Mouse (Mus musculus): ENCODE data around the gene Sall2.
"Not testable (repeated sequence)": the region's sequence is repeated elsewhere in the genome, so short reads cannot be mapped to it uniquely, and the experiment has no call there.

The Sall2 gene

DNA sequence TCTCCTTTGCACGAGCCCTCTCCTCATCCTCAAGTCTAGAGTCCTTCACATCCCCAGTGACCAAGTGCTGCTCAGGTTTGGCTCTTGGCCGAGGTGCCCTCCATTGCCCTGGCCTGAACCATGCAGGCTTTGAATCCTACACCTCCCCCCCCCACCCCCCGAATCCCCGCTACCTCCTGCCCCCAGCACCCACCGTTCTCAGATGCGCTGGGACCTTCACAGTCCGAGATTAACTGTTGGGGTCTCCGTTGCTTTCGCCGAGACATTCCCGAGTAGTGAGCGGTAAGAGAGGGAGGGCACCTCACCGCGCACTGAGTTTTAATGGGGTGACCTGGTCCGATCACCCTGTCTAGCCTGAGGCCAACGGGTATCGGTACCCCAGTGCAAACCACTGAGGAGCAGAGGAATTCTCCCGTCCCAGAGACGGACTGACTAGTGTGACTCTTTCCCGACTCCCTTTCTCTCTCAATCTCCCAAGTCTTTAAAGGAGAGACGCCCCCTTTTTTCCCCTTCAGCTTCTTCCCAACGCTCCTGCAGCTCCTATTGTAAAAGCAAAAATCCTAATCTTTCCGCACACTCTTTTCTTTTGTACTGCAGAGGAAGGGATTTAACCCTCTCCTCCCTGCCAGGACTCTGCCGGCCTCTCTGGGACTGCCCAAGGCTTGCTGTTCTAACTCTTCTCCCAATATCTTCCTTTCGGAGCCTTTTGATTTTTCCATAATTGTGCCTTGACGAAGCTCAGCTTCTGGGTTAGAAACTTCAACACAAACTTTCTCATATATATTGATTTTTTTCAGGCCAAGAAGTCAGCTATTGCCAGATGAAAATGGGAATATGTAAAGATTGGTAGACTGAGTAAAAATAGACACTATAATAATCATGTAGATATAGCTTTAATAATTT, at the start of gene Sall2:
Sall2 (minus strand) TSS at position 853 of the 903 bp plus-strand sequence.
- CTCF ChIA-PET = no interaction called here

DNA sequence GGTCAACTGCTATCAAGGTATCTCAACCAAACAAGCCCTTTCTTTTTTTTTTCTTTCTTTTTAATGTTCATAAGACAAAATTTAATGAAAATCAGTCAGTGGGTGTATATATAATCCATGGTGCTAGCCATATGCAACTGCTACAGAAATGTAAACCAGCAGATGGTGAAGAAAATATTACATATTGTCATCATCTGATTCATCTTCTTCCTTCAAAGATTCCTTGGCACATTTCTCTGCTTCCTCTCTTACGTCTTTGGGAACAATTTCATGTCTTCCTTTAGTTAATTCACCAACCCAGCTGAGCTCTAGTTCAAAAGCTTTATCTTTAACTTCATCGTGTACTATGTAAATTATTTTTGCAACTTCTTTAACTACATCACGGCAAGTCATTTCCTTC, 40.2 kb upstream of the Sall2 start:
- CTCF ChIA-PET = no interaction called here

DNA sequence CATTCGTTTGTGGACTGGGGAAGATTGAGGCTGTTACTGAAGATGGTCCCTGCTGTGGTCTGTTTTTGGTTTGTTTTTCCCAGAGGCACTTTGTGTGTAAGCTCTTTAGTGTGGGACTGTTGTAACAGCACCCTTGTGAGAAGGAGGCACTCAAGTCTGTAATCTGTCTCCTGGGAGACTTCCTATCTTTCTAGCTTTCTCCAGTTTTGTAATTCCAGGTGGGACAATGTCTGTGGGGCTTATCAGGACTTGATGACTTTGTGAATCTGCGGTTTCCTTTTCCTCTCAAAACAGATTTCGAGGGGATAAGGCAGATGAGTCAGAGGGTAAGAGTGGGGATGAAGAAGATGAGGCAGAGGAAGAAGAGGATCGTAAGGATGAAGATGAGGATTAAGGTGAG, 27.7 kb upstream of the Sall2 start, which contains the start of gene Olfr1513:
Olfr1513 (minus strand) TSS at position 101 of the 400 bp plus-strand sequence.
- CTCF ChIA-PET = no interaction called here

DNA sequence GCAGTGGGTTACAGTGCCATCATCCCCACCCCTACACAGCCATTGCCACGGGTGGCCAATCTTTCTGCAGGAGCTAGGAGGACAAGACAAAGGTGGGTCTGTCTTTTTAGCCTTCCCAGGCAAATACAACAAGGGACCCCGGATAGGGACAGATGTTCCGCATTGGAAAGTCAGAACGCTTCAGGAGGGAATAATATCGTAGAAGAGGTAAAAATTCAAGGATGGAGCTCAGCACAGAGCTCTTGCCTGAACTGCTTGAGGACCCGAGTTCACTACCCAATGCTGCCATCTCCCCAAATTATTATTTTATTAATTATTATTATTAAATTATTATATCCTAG, 10.9 kb upstream of the Sall2 start:
- CTCF ChIA-PET = interaction anchor here (0.7 kb wide), 1 partner anchor 1161 kb away, joined by 3 read pairs; no protein-coding TSS in a partner anchor

DNA sequence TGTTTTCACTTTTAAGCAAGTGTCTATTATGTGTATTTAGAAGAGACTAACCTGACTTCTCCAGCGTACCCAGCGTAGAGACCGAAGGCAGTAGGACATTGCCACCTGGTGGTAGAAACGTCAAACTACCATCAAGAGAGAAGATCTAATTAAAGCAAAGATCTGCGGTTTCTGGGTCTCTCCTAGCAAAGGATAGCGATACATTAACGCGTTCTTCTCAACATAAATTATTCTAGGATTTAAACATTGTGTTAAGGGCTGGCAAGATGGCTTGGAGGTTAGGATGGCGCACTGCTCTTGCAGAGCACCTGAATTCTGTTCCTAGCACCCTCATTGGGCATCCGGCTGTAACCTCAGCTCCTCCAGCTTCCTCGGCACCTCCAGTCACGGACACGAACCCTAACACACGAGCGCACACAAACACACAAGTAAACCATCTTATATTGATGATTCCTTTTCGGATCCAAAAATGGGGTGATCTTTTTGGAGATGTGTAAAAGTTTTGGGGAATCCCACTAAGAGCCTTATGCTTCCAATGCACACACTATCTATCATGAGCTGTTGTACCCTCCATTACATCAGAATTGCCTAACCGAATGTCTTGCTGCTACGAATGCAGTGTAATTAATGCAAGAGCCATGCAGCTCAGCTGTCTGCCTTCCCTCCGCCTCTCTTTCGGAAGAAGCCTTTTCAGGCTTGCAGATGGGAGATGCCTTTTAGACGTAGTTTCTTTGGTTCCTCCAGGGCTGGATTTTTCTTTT, 10.4 kb upstream of the Sall2 start:
- CTCF ChIA-PET = no interaction called here

DNA sequence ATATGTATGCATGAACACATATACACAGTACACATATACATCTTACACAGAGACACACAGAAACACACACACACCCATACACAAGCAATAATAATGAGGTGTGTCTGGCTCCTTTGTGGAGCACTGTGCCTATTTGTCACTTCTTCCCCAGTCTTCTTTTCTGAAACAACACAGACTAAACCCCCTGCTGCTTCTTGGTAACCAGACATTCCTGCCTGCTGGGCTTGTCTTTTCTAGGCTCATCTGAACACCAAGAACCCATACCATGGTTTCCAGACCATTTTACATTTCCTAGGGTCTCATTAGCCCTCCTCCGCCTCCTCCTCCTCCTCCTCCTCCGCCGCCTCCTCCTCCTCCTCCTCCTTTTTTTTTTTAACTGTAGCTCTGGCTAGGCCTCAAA, 3.6 kb upstream of the Sall2 start:
- CTCF ChIA-PET = interaction anchor here (0.5 kb wide), 1 partner anchor 51 kb away, joined by 22 read pairs; no protein-coding TSS in a partner anchor

DNA sequence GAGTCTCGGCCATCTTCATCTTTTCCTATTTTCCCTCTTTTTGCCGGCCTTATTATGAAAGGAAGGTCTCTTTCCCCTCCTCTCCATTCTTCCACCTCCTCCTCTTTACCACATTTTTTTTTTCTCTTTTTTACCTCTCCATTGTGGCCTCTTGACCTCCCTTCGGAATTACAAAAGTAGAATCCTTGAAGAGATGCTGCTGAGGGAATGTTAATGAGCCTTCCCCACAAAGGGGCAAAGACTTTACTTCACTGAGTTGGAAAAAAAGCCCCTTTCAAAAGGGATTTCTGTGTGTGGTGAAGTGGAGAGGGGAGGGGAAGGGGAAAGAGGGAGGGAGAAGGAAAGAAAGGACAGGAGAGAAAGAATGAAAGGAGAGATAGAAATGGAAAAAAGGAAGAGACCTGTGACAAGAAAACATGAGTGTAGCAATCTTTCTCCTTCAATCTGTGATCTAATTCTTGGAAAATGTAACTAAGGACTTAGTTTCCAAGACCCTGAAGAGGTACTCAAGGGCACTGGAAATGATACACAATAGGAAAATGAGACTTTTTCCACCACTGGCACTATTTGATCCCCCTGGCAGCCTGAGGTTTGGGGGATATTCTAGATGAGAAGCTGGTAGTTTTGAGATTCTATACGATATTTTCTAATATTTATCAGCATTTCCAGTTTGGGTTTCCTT, 2.6 kb upstream of the Sall2 start:
- CTCF ChIA-PET = no interaction called here

DNA sequence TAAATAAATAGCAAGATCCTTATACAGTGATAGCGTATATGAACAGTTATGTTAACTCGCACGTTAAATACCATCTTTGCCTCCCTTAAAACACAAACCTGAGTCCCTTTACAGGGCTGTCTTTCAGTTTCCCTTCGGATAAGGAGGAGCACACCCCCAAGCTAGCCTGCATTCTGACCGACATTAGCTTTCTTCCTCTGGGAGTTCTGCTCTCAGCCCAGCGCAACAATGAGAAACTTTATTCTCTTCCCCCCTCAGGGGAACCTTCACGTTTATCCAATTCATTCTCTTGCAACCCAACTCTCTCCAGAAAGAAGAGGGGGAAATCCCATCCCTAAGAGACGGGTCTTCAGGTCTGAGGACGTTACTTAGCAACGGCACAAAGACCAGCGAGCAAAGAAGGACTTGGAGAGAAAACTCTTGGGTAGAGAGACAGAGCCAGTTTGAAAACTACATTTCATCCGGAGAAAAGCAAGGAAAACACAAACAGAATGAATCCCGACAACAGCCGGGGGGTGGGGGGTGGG, 1.1 kb downstream of the Sall2 start:
- CTCF ChIA-PET = no interaction called here

DNA sequence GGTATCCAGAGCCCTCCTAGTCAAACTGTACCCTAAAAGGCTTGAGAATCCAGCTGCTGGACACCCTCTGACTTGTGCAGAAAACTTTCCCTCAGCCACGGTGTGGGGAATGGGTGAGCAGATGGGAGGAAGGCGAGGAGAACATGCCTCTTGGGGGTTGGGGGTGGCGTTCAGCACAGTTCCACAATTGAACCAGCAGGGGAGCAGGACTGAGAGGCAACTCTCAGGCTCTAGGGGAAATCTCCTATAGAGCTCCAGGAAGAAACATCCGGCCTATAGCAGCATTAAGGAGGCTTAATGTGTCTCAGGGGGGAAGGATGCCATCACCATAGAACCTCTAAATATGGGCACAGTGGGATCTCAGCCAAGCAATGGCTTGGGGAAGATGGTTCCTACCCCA, 2.7 kb downstream of the Sall2 start:
- CTCF ChIA-PET = no interaction called here

DNA sequence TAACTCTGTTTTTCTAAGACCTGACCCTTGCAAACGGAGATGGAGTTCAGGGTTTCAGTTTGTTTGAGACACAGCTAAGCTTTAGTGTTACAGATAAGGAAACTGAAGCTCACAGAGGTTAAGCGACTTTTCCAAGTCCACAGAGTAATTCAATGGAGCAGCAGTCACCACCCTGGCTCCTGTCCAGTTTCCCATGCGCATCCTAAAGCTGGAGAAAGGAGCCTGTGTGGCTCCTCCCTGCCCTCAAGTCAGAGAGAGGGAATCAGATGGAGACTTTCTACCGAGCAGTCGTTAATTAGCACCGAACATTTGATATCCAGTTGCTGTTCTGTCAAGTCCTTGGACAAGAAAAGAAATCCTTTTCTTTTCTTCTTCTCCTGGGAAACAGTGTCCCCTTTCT, 9.2 kb downstream of the Sall2 start:
- CTCF ChIA-PET = interaction anchor here (0.8 kb wide), 2 partner anchors 62 to 451 kb away, joined by 3 to 4 read pairs; no protein-coding TSS in a partner anchor

DNA sequence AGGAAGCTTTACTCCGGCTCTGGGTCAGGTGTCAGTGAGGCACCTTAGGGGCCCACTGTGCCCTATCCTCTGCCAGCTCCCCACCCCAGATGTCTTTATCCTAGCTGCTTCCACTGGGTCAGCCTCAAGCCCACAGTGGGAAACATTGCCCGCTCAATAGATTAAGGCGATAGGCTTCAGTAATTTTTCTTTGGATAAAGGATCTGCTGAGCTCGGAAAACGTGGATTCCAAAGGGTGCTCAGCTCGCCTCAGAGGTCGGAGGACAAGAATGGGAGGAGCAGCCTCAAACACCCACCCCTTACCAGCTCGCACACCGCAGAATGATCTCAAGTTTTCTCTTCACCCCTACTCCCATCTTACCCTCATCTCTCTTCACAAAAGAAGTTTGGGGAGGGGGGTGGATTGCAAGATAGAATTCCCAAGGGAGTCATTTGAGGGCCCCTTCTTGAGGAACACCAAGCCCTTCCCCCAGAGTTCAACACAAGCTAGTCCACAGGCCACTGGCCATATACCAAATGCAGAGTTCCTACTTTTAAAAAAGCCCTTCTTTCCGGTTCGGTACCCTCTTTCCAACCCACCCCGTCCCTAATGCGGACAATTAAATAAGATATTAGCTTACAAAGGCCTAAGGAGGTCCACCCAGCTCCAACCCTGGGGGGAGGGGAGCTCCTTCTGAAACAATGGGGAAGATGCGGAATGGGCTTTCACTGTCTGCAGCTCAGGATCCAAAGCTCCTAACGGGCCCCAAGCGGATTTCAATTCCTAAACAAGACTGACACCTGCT, 11.9 kb downstream of the Sall2 start:
- CTCF ChIA-PET = interaction anchor here (0.8 kb wide), 1 partner anchor 19 kb away, joined by 4 read pairs; no protein-coding TSS in a partner anchor

DNA sequence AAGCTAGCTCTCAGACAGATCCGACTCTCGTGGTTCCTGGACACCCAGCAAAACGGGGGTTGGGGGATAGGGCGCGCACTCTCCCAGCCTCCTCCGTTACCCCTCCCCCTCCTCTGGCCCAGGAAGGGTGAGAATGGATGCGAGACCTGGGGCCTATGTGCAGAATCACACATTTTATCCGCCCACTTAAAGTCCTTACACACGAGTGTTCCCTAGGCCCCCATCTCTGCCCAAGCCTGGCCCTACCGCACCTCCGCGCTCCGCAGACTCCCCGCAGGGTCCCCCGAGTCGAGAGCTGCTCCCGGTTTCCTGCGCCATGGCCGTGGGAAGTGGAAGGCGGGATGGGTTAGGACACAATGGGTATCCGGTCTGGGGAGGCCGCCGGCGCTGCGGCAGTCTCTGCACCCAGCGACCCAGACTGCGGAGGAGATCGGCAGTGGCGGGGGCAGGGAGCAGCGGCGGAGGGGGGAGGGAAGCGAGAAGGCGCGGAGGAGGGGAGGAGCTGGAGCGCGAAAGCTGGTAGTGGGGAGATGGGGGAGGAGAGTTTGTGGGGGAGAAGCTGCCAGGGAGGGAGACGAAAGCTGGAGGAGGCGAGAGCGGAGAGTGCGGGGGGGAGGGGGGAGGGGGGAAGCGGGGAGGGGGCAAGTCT, 12.6 kb downstream of the Sall2 start:
- CTCF ChIA-PET = no interaction called here

DNA sequence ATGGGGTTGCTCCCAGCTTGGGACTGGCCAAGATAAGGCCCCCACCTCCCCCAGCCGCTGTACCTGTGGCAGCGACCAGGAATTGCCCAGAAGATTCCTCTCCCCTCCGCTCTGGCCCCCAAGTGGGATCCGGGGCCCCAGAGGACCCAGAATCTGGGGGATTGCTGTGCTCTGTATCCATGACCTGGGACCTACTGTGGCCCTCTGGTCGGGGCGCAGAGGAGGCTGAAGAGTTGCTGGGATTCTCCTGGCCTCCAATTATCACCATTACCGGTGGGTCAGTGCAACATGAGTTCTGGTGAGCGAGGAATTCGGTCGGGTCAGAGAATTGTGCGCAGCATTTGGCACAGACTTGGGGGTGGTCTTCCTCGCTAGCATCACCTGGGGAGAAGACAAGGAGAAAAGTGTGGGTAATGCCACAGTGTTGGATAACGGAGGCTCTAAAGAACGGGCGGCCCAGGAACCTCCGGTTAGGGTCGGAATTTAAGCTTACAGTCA, 13.2 kb downstream of the Sall2 start:
- CTCF ChIA-PET = no interaction called here

DNA sequence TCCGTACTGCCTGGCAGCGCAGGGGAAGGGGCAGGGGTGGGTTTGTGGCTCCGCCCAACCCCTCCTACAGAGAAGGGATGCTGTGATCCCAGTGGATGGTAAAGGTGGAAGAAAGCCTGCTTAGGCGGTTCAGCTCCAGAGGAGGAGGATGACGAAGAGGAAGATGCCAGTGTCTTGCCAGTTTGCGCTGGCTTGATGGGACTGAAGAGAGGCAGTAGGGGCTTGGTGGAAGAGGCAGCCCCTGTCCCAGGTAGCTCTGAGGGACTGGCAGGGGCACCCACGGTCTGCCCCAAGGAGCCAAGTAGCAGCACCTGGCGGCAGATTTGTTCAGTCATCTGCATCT, 13.8 kb downstream of the Sall2 start:
- CTCF ChIA-PET = no interaction called here

DNA sequence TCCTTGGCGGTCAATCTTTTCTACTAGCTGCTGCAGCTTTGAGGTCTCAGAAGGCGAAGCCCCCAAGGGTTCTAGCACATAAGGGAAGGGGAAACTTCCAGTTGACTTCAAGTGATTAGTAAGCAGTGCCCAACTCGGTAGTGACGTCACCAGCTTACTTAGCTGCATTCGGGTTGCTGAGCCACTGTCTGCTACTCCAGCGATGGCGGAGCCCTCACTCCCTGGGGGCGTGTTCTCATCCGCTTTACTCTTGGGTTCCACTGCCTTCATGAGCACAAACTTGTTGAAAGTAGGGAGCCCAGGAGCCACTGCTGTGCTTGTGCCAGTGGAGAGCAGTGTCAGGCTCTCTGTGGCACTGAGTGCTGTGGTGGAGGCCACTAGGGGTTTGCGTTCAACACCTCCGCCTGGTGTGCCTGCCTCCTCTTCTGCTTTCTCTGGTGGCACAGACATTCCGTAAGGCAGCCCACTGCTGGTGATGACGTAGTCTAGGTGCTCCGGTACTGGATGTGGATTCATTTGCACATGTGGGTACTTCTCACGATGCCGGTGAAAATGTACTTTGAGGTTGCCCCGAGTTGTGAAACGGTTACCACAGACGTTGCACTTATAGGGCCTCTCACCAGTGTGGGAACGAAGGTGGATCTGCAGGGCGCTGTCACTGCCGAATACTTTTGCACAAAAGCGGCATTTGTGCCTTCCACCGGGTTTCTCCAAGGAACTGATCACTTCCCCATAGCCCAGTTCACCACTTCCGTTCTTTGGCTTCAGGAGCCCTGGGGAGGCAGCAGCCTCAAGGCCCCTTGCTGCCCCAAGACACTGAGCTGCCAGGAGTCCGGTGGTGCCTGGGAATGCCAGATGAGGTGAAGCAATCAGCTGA, 14.4 kb downstream of the Sall2 start:
- CTCF ChIA-PET = no interaction called here

DNA sequence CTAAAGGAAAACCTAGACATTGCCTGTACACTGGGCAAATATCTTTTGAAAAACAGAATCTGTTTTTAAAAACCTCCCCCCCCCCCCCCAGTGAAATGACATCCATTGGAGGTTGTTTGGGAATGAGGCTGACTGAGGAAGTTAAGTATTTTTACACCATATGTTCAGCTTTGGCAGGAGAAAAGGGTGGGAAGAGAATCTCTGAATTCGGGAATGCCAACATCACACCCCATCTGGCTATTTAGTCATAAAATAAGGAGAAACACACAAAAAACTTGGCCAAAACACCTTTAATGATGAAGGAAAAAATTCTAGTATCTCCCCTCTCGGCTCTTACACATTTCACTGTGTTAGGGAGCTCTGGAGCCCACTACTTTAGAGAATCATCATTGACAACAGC, 17.7 kb downstream of the Sall2 start:
- CTCF ChIA-PET = no interaction called here

DNA sequence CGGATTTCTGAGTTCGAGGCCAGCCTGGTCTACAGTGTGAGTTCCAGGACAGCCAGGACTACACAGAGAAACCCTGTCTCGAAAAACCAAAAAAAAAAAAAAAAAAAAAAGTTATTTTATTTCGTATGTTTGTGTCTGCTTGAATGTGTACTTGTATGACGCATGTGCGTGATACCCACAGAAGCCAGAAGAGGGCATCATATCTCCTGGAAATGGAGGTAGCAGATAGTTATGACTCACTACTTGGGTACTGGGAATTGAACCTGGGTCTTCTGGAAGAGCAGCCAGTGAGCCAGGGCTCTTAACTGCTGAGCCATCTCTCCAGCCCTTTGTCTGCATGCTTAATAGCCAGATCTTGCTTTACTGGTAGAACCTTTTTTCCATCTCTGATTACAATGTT, 18.2 kb downstream of the Sall2 start:
- CTCF ChIA-PET = not testable (repeated sequence)

DNA sequence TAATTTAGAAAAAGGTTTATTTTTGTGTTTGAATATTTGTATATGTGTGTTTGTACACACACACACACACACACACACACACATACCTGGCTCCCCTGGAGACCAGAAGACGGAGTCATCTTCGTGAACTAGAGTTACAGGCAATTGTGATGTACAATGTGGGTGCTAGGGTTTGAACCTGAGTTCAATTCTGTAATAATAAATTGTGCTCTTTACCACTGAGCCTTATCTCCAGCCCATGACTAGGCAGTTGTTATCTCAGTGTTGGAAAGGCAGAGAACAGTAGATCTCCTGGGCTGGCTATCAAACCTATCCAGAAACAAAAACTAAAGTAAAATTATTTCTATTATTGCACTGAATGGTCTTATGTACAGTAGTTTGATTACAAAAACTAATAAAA, 22.5 kb downstream of the Sall2 start:
- CTCF ChIA-PET = interaction anchor here (0.6 kb wide), 1 partner anchor 12 kb away, joined by 5 read pairs; no protein-coding TSS in a partner anchor

DNA sequence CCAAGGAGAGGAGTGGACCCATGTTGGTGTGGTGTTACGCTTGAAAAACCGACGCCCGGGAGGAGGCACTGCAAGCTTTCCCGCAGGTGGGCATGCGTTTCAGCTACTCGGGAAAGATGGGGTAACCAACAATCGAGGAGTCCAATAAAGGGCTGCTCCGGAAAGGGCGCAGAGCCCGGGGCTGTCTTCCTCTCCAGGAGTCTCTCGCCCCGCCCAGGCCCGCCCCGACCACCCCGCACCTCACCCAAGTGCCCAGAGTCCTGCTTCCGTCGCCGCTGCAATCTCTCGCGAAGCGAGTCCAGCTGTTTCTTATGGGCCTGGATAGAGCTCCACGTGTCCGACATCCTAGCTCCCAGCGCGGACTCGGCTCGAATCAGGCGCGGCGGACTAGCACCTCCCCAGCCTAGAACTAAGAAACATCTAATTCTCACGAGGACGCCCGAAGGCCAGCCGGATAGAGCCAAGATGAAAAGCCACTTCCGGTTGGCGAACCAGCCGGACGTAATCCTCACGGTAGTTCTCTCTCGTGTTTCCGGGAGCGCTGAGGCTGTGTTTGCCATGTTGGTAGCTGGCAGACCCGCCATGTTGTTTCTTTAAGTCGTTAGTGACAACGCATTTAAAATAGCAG, 23.8 kb downstream of the Sall2 start, which contains the start of gene Mettl3:
Mettl3 (minus strand) TSS at position 485 of the 628 bp plus-strand sequence.
- CTCF ChIA-PET = no interaction called here

Measured in spleen, embryonic (tissue).